Mouse (Mus musculus): ENCODE results near the gene Zfpl1. TPM values are rescaled to one million over a fixed set of nuclear protein-coding genes. Genes with fewer than 3 reads are reported as not detected.

The Zfpl1 gene
- polyA plus RNA-seq, 1 experiment from 2014 or later, result 59.4 TPM

GRCm38 (mm10) chr19:6123330-6123729 is 38.6 kb upstream of the Zfpl1 start:
- ChIA-PET CTCF (interaction anchor here (2.0 kb wide), 1 partner anchor 106 kb away, joined by 4 read pairs; no protein-coding TSS in a partner anchor), POLR2A (no interaction called here)
- in situ Hi-C loops (cut with MboI; ENCODE audit: low pct_unique_long_range_greater_than_20kb), result no loop called here
- ATAC-seq (no peak), DNase-seq (ENCODE audit: low read depth, low spot score) (no peak)
- H3K27me3 ChIP-seq, result no peaks in the 10 kb centered on the region
- TF ChIP-seq CTCF (IDR thresholded peaks at IDR 0.05), result no peak

GRCm38 (mm10) chr19:6121761-6122160 is 37.0 kb upstream of the Zfpl1 start:
- ChIA-PET CTCF (interaction anchor here (1.2 kb wide), 1 partner anchor 19 kb away, joined by 4 read pairs; the partner anchor contains the start of genes Arl2 and Batf2), POLR2A (no interaction called here)
- H3K27me3 ChIP-seq, result no peaks in the 10 kb centered on the region

GRCm38 (mm10) chr19:6118677-6119185 is 34.0 kb upstream of the Zfpl1 start:
- DNase-seq (ENCODE audit: low read depth, low spot score) (no peak), ATAC-seq (no peak)
- H3K27me3 ChIP-seq, result no peaks in the 10 kb centered on the region
- POLR2A ChIA-PET, result interaction anchor here (0.6 to 1.5 kb wide), 3 partner anchors 27 to 62 kb away, joined by 3 to 6 read pairs (median 5); partner anchors contain the start of gene Vps51
- no peak for TF ChIP-seq CTCF (IDR thresholded peaks at IDR 0.05)
- CTCF ChIA-PET, result interaction anchor here (0.7 to 1.0 kb wide), 2 partner anchors 22 to 52 kb away, joined by 3 read pairs; no protein-coding TSS in a partner anchor
- in situ Hi-C loops (cut with MboI; ENCODE audit: low pct_unique_long_range_greater_than_20kb), result no loop called here

More at GRCm38 (mm10) chr19:6121761-6122160, 37.0 kb upstream of the Zfpl1 start:
- TF ChIP-seq CTCF (IDR thresholded peaks at IDR 0.05), result no peak
- no peak for ATAC-seq
- in situ Hi-C loops (cut with MboI; ENCODE audit: low pct_unique_long_range_greater_than_20kb), result no loop called here
- no peak for DNase-seq (ENCODE audit: low read depth, low spot score)

GRCm38 (mm10) chr19:6117986-6118676 is 33.4 kb upstream of the Zfpl1 start, which contains the start of gene Sac3d1:
Sac3d1 (minus strand) TSS chr19:6118650.
- DNase-seq (ENCODE audit: low read depth, low spot score), result peak; percentile 67

GRCm38 (mm10) chr19:6117346-6117985 is 32.7 kb upstream of the Zfpl1 start:
- DNase-seq (ENCODE audit: low read depth, low spot score), result no peak
- H3K27me3 ChIP-seq, result no peaks in the 10 kb centered on the region
- CTCF ChIA-PET, result no interaction called here
- no peak for TF ChIP-seq CTCF (IDR thresholded peaks at IDR 0.05)
- POLR2A ChIA-PET, result interaction anchor here (1.0 to 1.5 kb wide), 4 partner anchors 10 to 71 kb away, joined by 3 to 5 read pairs (median 3); partner anchors contain the start of genes Syvn1 and Vps51
- in situ Hi-C loops (cut with MboI; ENCODE audit: low pct_unique_long_range_greater_than_20kb), result no loop called here
- ATAC-seq, result peak; percentile 23

More at GRCm38 (mm10) chr19:6117986-6118676, 33.4 kb upstream of the Zfpl1 start, which contains the start of gene Sac3d1:
- H3K27me3 ChIP-seq, result no peaks in the 10 kb centered on the region
- CTCF ChIA-PET, result interaction anchor here (1.0 kb wide), 1 partner anchor 21 kb away, joined by 3 read pairs; no protein-coding TSS in a partner anchor
- POLR2A ChIA-PET, result interaction anchor here (1.0 to 1.5 kb wide), 4 partner anchors 9 to 72 kb away, joined by 3 to 5 read pairs (median 3); partner anchors contain the start of genes Syvn1 and Vps51
- in situ Hi-C loops (cut with MboI; ENCODE audit: low pct_unique_long_range_greater_than_20kb), result no loop called here
- peak; percentile 54 for ATAC-seq
- TF ChIP-seq CTCF (IDR thresholded peaks at IDR 0.05), result no peak

- CTCF ChIA-PET, result interaction anchor here (0.6 to 2.3 kb wide), 2 partner anchors 10 to 49 kb away, joined by 3 to 7 read pairs; no protein-coding TSS in a partner anchor
- in situ Hi-C loops (cut with MboI; ENCODE audit: low pct_unique_long_range_greater_than_20kb), result no loop called here
- H3K27me3 ChIP-seq, result no peaks in the 10 kb centered on the region
Measured at GRCm38 (mm10) chr19:6116113-6116850, 31.5 kb upstream of the Zfpl1 start.

GRCm38 (mm10) chr19:6113116-6113515 is 28.4 kb upstream of the Zfpl1 start:
- DNase-seq (ENCODE audit: low read depth, low spot score) (no peak), ATAC-seq (no peak)
- in situ Hi-C loops (cut with MboI; ENCODE audit: low pct_unique_long_range_greater_than_20kb), result no loop called here
- no peaks in the 10 kb centered on the region for H3K27me3 ChIP-seq
- ChIA-PET POLR2A (no interaction called here), CTCF (no interaction called here)
- TF ChIP-seq CTCF (IDR thresholded peaks at IDR 0.05), result no peak

More at GRCm38 (mm10) chr19:6116113-6116850, 31.5 kb upstream of the Zfpl1 start:
- POLR2A ChIA-PET, result interaction anchor here (1.0 kb wide), 1 partner anchor 247 kb away, joined by 4 read pairs; no protein-coding TSS in a partner anchor
- DNase-seq (ENCODE audit: low read depth, low spot score), result no peak
- no peak for ATAC-seq
- TF ChIP-seq CTCF (IDR thresholded peaks at IDR 0.05), result no peak

- no peak for DNase-seq (ENCODE audit: low read depth, low spot score)
- in situ Hi-C loops (cut with MboI; ENCODE audit: low pct_unique_long_range_greater_than_20kb), result no loop called here
- no peak for ATAC-seq
- ChIA-PET CTCF (interaction anchor here (0.6 kb wide), 1 partner anchor 10 kb away, joined by 3 read pairs; no protein-coding TSS in a partner anchor), POLR2A (no interaction called here)
- no peaks in the 10 kb centered on the region for H3K27me3 ChIP-seq
- TF ChIP-seq CTCF (IDR thresholded peaks at IDR 0.05), result no peak
Measured at GRCm38 (mm10) chr19:6105586-6105985, 20.8 kb upstream of the Zfpl1 start, which contains the start of gene Naaladl1. Naaladl1 (plus strand) TSS chr19:6105782.

- in situ Hi-C loops (cut with MboI; ENCODE audit: low pct_unique_long_range_greater_than_20kb), result no loop called here
- H3K27me3 ChIP-seq, result no peaks in the 10 kb centered on the region
- ChIA-PET POLR2A (no interaction called here), CTCF (interaction anchor here (1.1 kb wide), 1 partner anchor 9 kb away, joined by 4 read pairs; no protein-coding TSS in a partner anchor)
- no peak for TF ChIP-seq CTCF (IDR thresholded peaks at IDR 0.05)
- ATAC-seq (no peak), DNase-seq (ENCODE audit: low read depth, low spot score) (no peak)
Measured at GRCm38 (mm10) chr19:6104476-6104875, 19.7 kb upstream of the Zfpl1 start.

Measured in Patski (cell line).